Mouse (Mus musculus): ENCODE measurements around the gene Rab19. TPM values are rescaled to one million over a fixed set of nuclear protein-coding genes. Genes with fewer than 3 reads are reported as not detected.

Gene Rab19
- total and polyA plus RNA-seq, 3 experiments: 0.10 TPM; not detected in 2

GRCm38 (mm10) chr6:39419386-39419850, 38.4 kb downstream of the Rab19 start:
- Histone ChIP-seq H3K9ac (ENCODE audit: control insufficient read depth, low read depth, low read length, poor library complexity, severe bottlenecking) (peak overlapping the region; percentile 87), H3K9me3 (replicated peaks; ENCODE audit: insufficient read depth, low read length) (no peaks in the 10 kb centered on the region), H3K79me2 (ENCODE audit: control insufficient read depth, insufficient read depth, low read length, poor library complexity) (peaks cover 19% of the 10 kb centered on the region), H3K4me3 (ENCODE audit: control insufficient read depth in 1 of 2, insufficient read depth in 1 of 2, low read depth in 2 of 2, low read length in 2 of 2) (peak overlapping the region; percentile 72 to 90), H3K4me1 (ENCODE audit: control insufficient read depth in 1 of 2, insufficient read depth in 2 of 2, low read length in 2 of 2) (peaks cover 7 to 28% of the 10 kb centered on the region in 2 experiments), H3K27me3 (ENCODE audit: control insufficient read depth in 1 of 2, insufficient read depth in 2 of 2, low read length in 2 of 2) (no peaks in the 10 kb centered on the region), H3K27ac (ENCODE audit: control insufficient read depth, low read depth, low read length) (no peak overlapping the region; the same call in 1 of the 2 replicates), H3K36me3 (ENCODE audit: control insufficient read depth in 1 of 2, insufficient read depth in 2 of 2, low read length in 2 of 2) (peaks cover 0 to 28% of the 10 kb centered on the region in 2 experiments; a peak in 2 of 4 replicates)
- TF ChIP-seq SIN3A (IDR thresholded peaks at IDR 0.05; ENCODE audit: low read length): 0 out of 2 replicates have a peak, but pooled peaks have one; percentile 8
- no peak for TF ChIP-seq USF1 (IDR thresholded peaks at IDR 0.05; ENCODE audit: low read depth, low read length)
- DNase-seq (ENCODE audit: low read depth, low spot score): peak; percentile 47

GRCm38 (mm10) chr6:39419851-39420721, 39.1 kb downstream of the Rab19 start, which contains the start of gene Mkrn1:
Mkrn1 (minus strand) TSS chr6:39420462.
- DNase-seq (ENCODE audit: low read depth, low spot score): peak; percentile 83
- Histone ChIP-seq H3K4me3 (ENCODE audit: control insufficient read depth in 1 of 2, insufficient read depth in 1 of 2, low read depth in 2 of 2, low read length in 2 of 2) (peak within 1 kb of the TSS; percentile 72 to 90), H3K9me3 (replicated peaks; ENCODE audit: insufficient read depth, low read length) (no peaks in the 10 kb centered on the region), H3K9ac (ENCODE audit: control insufficient read depth, low read depth, low read length, poor library complexity, severe bottlenecking) (peak within 1 kb of the TSS; percentile 87), H3K36me3 (ENCODE audit: control insufficient read depth in 1 of 2, insufficient read depth in 2 of 2, low read length in 2 of 2) (peaks cover 0 to 32% of the 10 kb centered on the region in 2 experiments; a peak in 2 of 4 replicates), H3K27ac (ENCODE audit: control insufficient read depth, low read depth, low read length) (peak within 1 kb of the TSS; percentile 34; the same call in 1 of the 2 replicates), H3K79me2 (ENCODE audit: control insufficient read depth, insufficient read depth, low read length, poor library complexity) (peaks cover 18% of the 10 kb centered on the region), H3K4me1 (ENCODE audit: control insufficient read depth in 1 of 2, insufficient read depth in 2 of 2, low read length in 2 of 2) (peaks cover 13 to 30% of the 10 kb centered on the region in 2 experiments), H3K27me3 (ENCODE audit: control insufficient read depth in 1 of 2, insufficient read depth in 2 of 2, low read length in 2 of 2) (no peaks in the 10 kb centered on the region)
- TF ChIP-seq TCF12 (IDR thresholded peaks at IDR 0.05; ENCODE audit: low read depth, low read length): 0 out of 2 replicates have a peak, but pooled peaks have one; percentile 37
- TF ChIP-seq ELF1 (IDR thresholded peaks at IDR 0.05; ENCODE audit: low read depth, low read length): peak; percentile 92
- no peak for TF ChIP-seq CHD1 (IDR thresholded peaks at IDR 0.05; ENCODE audit: low read depth, low read length)
- no peak for TF ChIP-seq JUND (IDR thresholded peaks at IDR 0.05; ENCODE audit: low read depth, low read length)
- TF ChIP-seq POLR2A (IDR thresholded peaks at IDR 0.05; ENCODE audit: control insufficient read depth in 1 of 2, insufficient read depth in 1 of 2, low read depth in 1 of 2, low read length in 2 of 2, poor library complexity in 1 of 2): peak; percentile 68 to 70; a peak in 3 of 4 replicates
- peak; percentile 69 for TF ChIP-seq NELFE (IDR thresholded peaks at IDR 0.05; ENCODE audit: low read depth, low read length)
- no peak for TF ChIP-seq RAD21 (IDR thresholded peaks at IDR 0.05; ENCODE audit: low read depth, low read length)
- TF ChIP-seq MXI1 (IDR thresholded peaks at IDR 0.05; ENCODE audit: low read depth, low read length): peak; percentile 53
- TF ChIP-seq ZMIZ1 (IDR thresholded peaks at IDR 0.05; ENCODE audit: low read depth, low read length): 0 out of 2 replicates have a peak, but pooled peaks have one; percentile 32
- peak; percentile 81 for TF ChIP-seq HCFC1 (IDR thresholded peaks at IDR 0.05; ENCODE audit: low read depth, low read length)
- 0 out of 2 replicates have a peak, but pooled peaks have one; percentile 31 for TF ChIP-seq ETS1 (IDR thresholded peaks at IDR 0.05; ENCODE audit: low read depth, low read length)
- 0 out of 4 replicates have a peak, but pooled peaks of 1 of the 2 experiments have one; percentile 0 for TF ChIP-seq EP300 (IDR thresholded peaks at IDR 0.05; ENCODE audit: low read depth in 1 of 2, low read length in 2 of 2)
- TF ChIP-seq SIN3A (IDR thresholded peaks at IDR 0.05; ENCODE audit: low read length): peak; percentile 77

Measured in MEL (cell line).